Mouse (Mus musculus) embryonic stem cell, embryonic (primary cell): Measurements from ENCODE around the gene A430033K04Rik.

ENCODE experiments used
- CTCF ChIA-PET, 4 experiments: fragments of 300-600 bp in 2 of 4; fragments of 350-600 bp in 2 of 4; sonication (Branson Sonifier 250); formaldehyde crosslinking; loops; one replicate each; lab custom pipeline; 2022; ENCODE audit warnings: inconsistent platforms in 2 of 4; lab: Charles Lee
- POLR2A ChIA-PET, 4 experiments: fragments of 300-600 bp in 2 of 4; fragments of 350-600 bp in 2 of 4; sonication (Branson Sonifier 250); formaldehyde crosslinking; loops; one replicate each; lab custom pipeline; 2022; ENCODE audit warnings: antibody characterized with exemption in 4 of 4, inconsistent platforms in 1 of 4; lab: Charles Lee

Gene A430033K04Rik

GRCm38 (mm10) chr5:138622645-138623477 is at the start of gene A430033K04Rik:
Gene A430033K04Rik, plus strand, starts transcription at chr5:138622859.
- ChIA-PET CTCF (interaction anchor here (0.6 to 2.2 kb wide), 10 partner anchors 35 to 722 kb away, joined by 3 to 24 read pairs (median 4); no protein-coding TSS in a partner anchor), POLR2A (interaction anchor here in 3 of 4 experiments (0.6 to 4.5 kb wide), 23 partner anchors 8 to 1166 kb away, joined by 3 to 19 read pairs (median 4); partner anchors contain the start of genes Lamtor4 (in 2 of the 3), Fam20c (in 1 of the 3) and Get4 (in 1 of the 3))

GRCm38 (mm10) chr5:138587396-138587795 is 35.3 kb upstream of the A430033K04Rik start:
- POLR2A ChIA-PET = no interaction called here
- CTCF ChIA-PET = no interaction called here

GRCm38 (mm10) chr5:138618353-138618752 is 4.3 kb upstream of the A430033K04Rik start:
- POLR2A ChIA-PET = no interaction called here
- CTCF ChIA-PET = interaction anchor here in 1 of 4 experiments (0.6 kb wide), 1 partner anchor 38 kb away, joined by 3 read pairs; no protein-coding TSS in a partner anchor

- CTCF ChIA-PET = interaction anchor here in 3 of 4 experiments (0.5 to 2.5 kb wide), 10 partner anchors 19 to 1088 kb away, joined by 3 to 21 read pairs (median 4); partner anchors contain the start of gene Get4 (in 1 of the 3)
- POLR2A ChIA-PET = interaction anchor here in 3 of 4 experiments (0.5 to 4.5 kb wide), 25 partner anchors 13 to 1573 kb away, joined by 3 to 19 read pairs (median 3); partner anchors contain the start of genes Dnaaf5 (in 1 of the 3), Fam20c (in 1 of the 3), Lamtor4 (in 1 of the 3) and Prkar1b (in 1 of the 3)
Observed at GRCm38 (mm10) chr5:138619211-138620128, 3.2 kb upstream of the A430033K04Rik start, which contains the start of gene Zfp68. Gene Zfp68, minus strand, starts transcription at chr5:138619761.

- CTCF ChIA-PET = interaction anchor here in 2 of 4 experiments (1.4 to 2.5 kb wide), 2 partner anchors 37 to 38 kb away, joined by 5 to 21 read pairs; no protein-coding TSS in a partner anchor
- POLR2A ChIA-PET = interaction anchor here in 2 of 4 experiments (1.1 to 4.5 kb wide), 3 partner anchors 12 to 362 kb away, joined by 3 to 19 read pairs (median 4); no protein-coding TSS in a partner anchor
Observed at GRCm38 (mm10) chr5:138620836-138621235, 1.8 kb upstream of the A430033K04Rik start.

- CTCF ChIA-PET = interaction anchor here (0.6 to 2.2 kb wide), 5 partner anchors 34 to 36 kb away, joined by 3 to 24 read pairs (median 5); no protein-coding TSS in a partner anchor
- POLR2A ChIA-PET = interaction anchor here in 2 of 4 experiments (0.7 to 4.5 kb wide), 6 partner anchors 8 to 533 kb away, joined by 3 to 19 read pairs (median 8); no protein-coding TSS in a partner anchor
Observed at GRCm38 (mm10) chr5:138623478-138623875, 818 bp downstream of the A430033K04Rik start.

GRCm38 (mm10) chr5:138636486-138636885 is 13.8 kb downstream of the A430033K04Rik start:
- ChIA-PET POLR2A (interaction anchor here in 1 of 4 experiments (0.7 kb wide), 1 partner anchor 305 kb away, joined by 3 read pairs; no protein-coding TSS in a partner anchor), CTCF (interaction anchor here in 1 of 4 experiments (0.7 kb wide), 1 partner anchor 426 kb away, joined by 6 read pairs; no protein-coding TSS in a partner anchor)

- ChIA-PET CTCF (interaction anchor here in 1 of 4 experiments (1.0 kb wide), 1 partner anchor 440 kb away, joined by 3 read pairs; no protein-coding TSS in a partner anchor), POLR2A (interaction anchor here in 2 of 4 experiments (0.7 to 1.0 kb wide), 2 partner anchors 21 to 641 kb away, joined by 3 read pairs; partner anchors contain the start of gene Zfp68 (in 1 of the 2))
Observed at GRCm38 (mm10) chr5:138641081-138641480, 18.4 kb downstream of the A430033K04Rik start.

GRCm38 (mm10) chr5:138641761-138642160 is 19.1 kb downstream of the A430033K04Rik start:
- ChIA-PET POLR2A (interaction anchor here in 2 of 4 experiments (0.7 to 1.0 kb wide), 2 partner anchors 22 to 640 kb away, joined by 3 read pairs; partner anchors contain the start of gene Zfp68 (in 1 of the 2)), CTCF (interaction anchor here in 1 of 4 experiments (1.0 kb wide), 1 partner anchor 439 kb away, joined by 3 read pairs; no protein-coding TSS in a partner anchor)

GRCm38 (mm10) chr5:138652911-138653310 is 30.3 kb downstream of the A430033K04Rik start:
- ChIA-PET CTCF (no interaction called here), POLR2A (no interaction called here)

- ChIA-PET CTCF (interaction anchor here in 3 of 4 experiments (0.5 to 2.8 kb wide), 12 partner anchors 32 to 428 kb away, joined by 3 to 24 read pairs (median 3); partner anchors contain the start of genes A430033K04Rik (in 1 of the 3) and Zfp68 (in 1 of the 3)), POLR2A (interaction anchor here in 1 of 4 experiments (1.5 kb wide), 1 partner anchor 375 kb away, joined by 3 read pairs; no protein-coding TSS in a partner anchor)
Observed at GRCm38 (mm10) chr5:138656477-138657156, 34.0 kb downstream of the A430033K04Rik start.

GRCm38 (mm10) chr5:138657407-138657806 is 34.7 kb downstream of the A430033K04Rik start:
- ChIA-PET POLR2A (interaction anchor here in 3 of 4 experiments (1.0 to 1.7 kb wide), 3 partner anchors 37 to 376 kb away, joined by 3 to 6 read pairs (median 5); partner anchors contain the start of gene Zfp68 (in 2 of the 3)), CTCF (interaction anchor here (0.6 to 2.8 kb wide), 58 partner anchors 9 to 1271 kb away, joined by 3 to 24 read pairs (median 4); partner anchors contain the start of genes A430033K04Rik (in 4 of the 4), Zfp68 (in 2 of the 4) and Fam20c (in 1 of the 4))

GRCm38 (mm10) chr5:138657854-138658253 is 35.2 kb downstream of the A430033K04Rik start:
- CTCF ChIA-PET = interaction anchor here (0.6 to 2.8 kb wide), 62 partner anchors 9 to 1272 kb away, joined by 3 to 24 read pairs (median 4); partner anchors contain the start of genes A430033K04Rik (in 4 of the 4), Zfp68 (in 2 of the 4) and Fam20c (in 1 of the 4)
- POLR2A ChIA-PET = interaction anchor here in 3 of 4 experiments (1.0 to 1.7 kb wide), 3 partner anchors 38 to 377 kb away, joined by 3 to 6 read pairs (median 5); partner anchors contain the start of gene Zfp68 (in 2 of the 3)

GRCm38 (mm10) chr5:138658922-138659321 is 36.3 kb downstream of the A430033K04Rik start:
- ChIA-PET CTCF (interaction anchor here (0.5 to 2.8 kb wide), 28 partner anchors 24 to 623 kb away, joined by 3 to 24 read pairs (median 3); partner anchors contain the start of genes A430033K04Rik (in 4 of the 4), Cops6 (in 1 of the 4) and Zfp68 (in 1 of the 4)), POLR2A (interaction anchor here in 1 of 4 experiments (1.7 kb wide), 1 partner anchor 39 kb away, joined by 6 read pairs; the partner anchor contains the start of gene Zfp68)

GRCm38 (mm10) chr5:138683023-138683766 is 60.5 kb downstream of the A430033K04Rik start:
- ChIA-PET CTCF (interaction anchor here in 2 of 4 experiments (0.9 to 1.2 kb wide), 3 partner anchors 24 to 25 kb away, joined by 3 to 4 read pairs (median 4); no protein-coding TSS in a partner anchor), POLR2A (no interaction called here)
